Mouse (Mus musculus) heart, embryonic 14.5 days (tissue): ENCODE measurements around the gene Dbn1. TPM values are rescaled to one million over a fixed set of nuclear protein-coding genes. Genes with fewer than 3 reads are reported as not detected.
A peak's percentile ranks its signal among the peaks of the same experiment; 100 is the strongest.
"Not testable (repeated sequence)": the region's sequence is repeated elsewhere in the genome, so short reads cannot be mapped to it uniquely, and the experiment has no call there.

Experiments used
- ATAC-seq: fragments of 200-750 bp; cut with Nextera tagmentation; 2 replicates; pipeline ENCODE4 v1.8.0; 2017; ENCODE audit warnings: low read depth, moderate TSS enrichment; ENCODE audit not compliant: insufficient number of reproducible peaks, insufficient read depth, low FRiP score
- H3K27ac ChIP-seq, 2 experiments: fragments of 200-500 bp in 1 of 2; fragments of 300-500 bp in 1 of 2; sonication (generic) in 1 of 2; replicated peaks in 1 of 2; 2 replicates each; pipeline ENCODE4 v1.5.1; 2012 to 2014; ENCODE audit warnings: low read depth in 2 of 2, low read length in 2 of 2, control low read depth in 1 of 2, mild to moderate bottlenecking in 1 of 2, mixed read lengths in 1 of 2; ENCODE audit not compliant: control insufficient read depth in 1 of 2, insufficient read depth in 1 of 2
- H3K27me3 ChIP-seq: fragments of 300-500 bp; sonication (generic); 2 replicates; pipeline ENCODE4 v1.6.1; 2014; ENCODE audit warnings: mild to moderate bottlenecking, low read length, control low read depth; ENCODE audit not compliant: control insufficient read depth, insufficient read depth
- H3K36me3 ChIP-seq: fragments of 300-500 bp; sonication (generic); 2 replicates; pipeline ENCODE4 v1.6.1; 2014; ENCODE audit warnings: mild to moderate bottlenecking, control low read depth, low read length, mixed read lengths; ENCODE audit not compliant: control insufficient read depth, insufficient read depth
- H3K4me1 ChIP-seq, 2 experiments: fragments of 200-500 bp in 1 of 2; fragments of 300-500 bp in 1 of 2; sonication (generic) in 1 of 2; 2 replicates each; pipeline ENCODE4 v1.6.1; 2012 to 2014; ENCODE audit warnings: low read length in 2 of 2, control low read depth in 1 of 2, mixed read lengths in 1 of 2; ENCODE audit not compliant: control insufficient read depth in 2 of 2, insufficient read depth in 2 of 2
- H3K4me2 ChIP-seq: fragments of 300-500 bp; sonication (generic); 2 replicates; pipeline ENCODE4 v1.6.1; 2014; ENCODE audit warnings: mild to moderate bottlenecking, low read length
- H3K4me3 ChIP-seq, 2 experiments: fragments of 200-500 bp in 1 of 2; fragments of 300-500 bp in 1 of 2; sonication (generic) in 1 of 2; 2 replicates each; pipeline ENCODE4 v1.5.1; 2012 to 2014; ENCODE audit warnings: low read length in 2 of 2, mild to moderate bottlenecking in 2 of 2, control low read depth in 1 of 2, low read depth in 1 of 2, moderate library complexity in 1 of 2; ENCODE audit not compliant: control insufficient read depth in 1 of 2, insufficient read depth in 1 of 2
- H3K9ac ChIP-seq: fragments of 300-500 bp; sonication (generic); 2 replicates; pipeline ENCODE4 v1.6.1; 2014; ENCODE audit warnings: mild to moderate bottlenecking, low read length
- H3K9me3 ChIP-seq: fragments of 300-500 bp; sonication (generic); 2 replicates; pipeline ENCODE4 v1.6.1; 2016; ENCODE audit warnings: low read length, control low read depth; ENCODE audit not compliant: control insufficient read depth
- WGBS: fragments of 180-500 bp; shearing (Covaris S2); extraction: QIAGEN DNeasy Blood & Tissue Kit; methylation state at CpG from one replicate; pipeline ENCODE4 v1.1.7; 2014; 5-methylcytosine and 5-hydroxymethylcytosine counted together
- polyA plus RNA-seq: library from polyadenylated mRNA; unstranded; fragments of >200 nt; fragmentation: Nextera tagmentation; extraction: Ambion mirVana; gene quantifications from 2 replicates; pipeline ENCODE4 v1.2.1, GENCODE M21; 2014

Dbn1 gene
- polyA plus RNA-seq, 1 experiment from 2014 or later: 51.8 TPM

- peak overlapping the region; percentile 94 for H3K9ac ChIP-seq
- no peaks in the 10 kb centered on the region for H3K9me3 ChIP-seq
- peak overlapping the region; percentile 5 to 78; a peak in 3 of 4 replicates for H3K4me3 ChIP-seq
- peaks cover 20% of the 10 kb centered on the region for H3K36me3 ChIP-seq
- 72% methylated on average over 6 of the region's 6 CpGs for WGBS
- H3K4me2 ChIP-seq: peak overlapping the region; percentile 89
- H3K27me3 ChIP-seq: no peaks in the 10 kb centered on the region
- H3K27ac ChIP-seq: no peak overlapping the region
- ATAC-seq: no peak
- peaks cover 4 to 28% of the 10 kb centered on the region in 2 experiments for H3K4me1 ChIP-seq
Observed at GRCm38 (mm10) chr13:55446483-55447105, 41.3 kb downstream of the Dbn1 start.

- WGBS: 1% methylated on average over 64 of the region's 66 CpGs
- Histone ChIP-seq H3K36me3 (peaks cover 10% of the 10 kb centered on the region), H3K9me3 (no peaks in the 10 kb centered on the region), H3K4me3 (peak overlapping the region; percentile 78 to 95), H3K27me3 (no peaks in the 10 kb centered on the region), H3K4me2 (peak overlapping the region; percentile 89), H3K4me1 (peaks cover 4 to 28% of the 10 kb centered on the region in 2 experiments), H3K27ac (peak overlapping the region; percentile 91 to 93), H3K9ac (peak overlapping the region; percentile 94)
- no peak for ATAC-seq
Observed at GRCm38 (mm10) chr13:55445361-55446091, 42.4 kb downstream of the Dbn1 start.

- Histone ChIP-seq H3K4me3 (peak within 1 kb of the TSS; percentile 78 to 95), H3K27ac (peak within 1 kb of the TSS; percentile 93 to 99), H3K4me2 (peak within 1 kb of the TSS; percentile 89), H3K9me3 (no peaks in the 10 kb centered on the region), H3K9ac (peak within 1 kb of the TSS; percentile 94), H3K27me3 (no peaks in the 10 kb centered on the region), H3K36me3 (peaks cover 4% of the 10 kb centered on the region; the same call in 1 of the 2 replicates), H3K4me1 (peaks cover 4 to 26% of the 10 kb centered on the region in 2 experiments)
- peak; percentile 97 for ATAC-seq
- WGBS: under 1% methylated on average over 34 of the region's 35 CpGs
Observed at GRCm38 (mm10) chr13:55444937-55445315, 43.0 kb downstream of the Dbn1 start, which contains the start of gene Grk6. Grk6 (plus strand) TSS chr13:55445072.

- 1% methylated on average over 32 of the region's 33 CpGs for WGBS
- Histone ChIP-seq H3K4me1 (peaks cover 4 to 21% of the 10 kb centered on the region in 2 experiments), H3K4me3 (peak overlapping the region; percentile 78 to 95), H3K9me3 (no peaks in the 10 kb centered on the region), H3K9ac (peak overlapping the region; percentile 62), H3K27me3 (no peaks in the 10 kb centered on the region), H3K36me3 (peaks cover under 1% of the 10 kb centered on the region; the same call in 1 of the 2 replicates), H3K27ac (peak overlapping the region; percentile 93 to 99), H3K4me2 (peak overlapping the region; percentile 74)
- peak; percentile 64 for ATAC-seq
Observed at GRCm38 (mm10) chr13:55444286-55444936, 43.5 kb downstream of the Dbn1 start.

- peak overlapping the region; percentile 78 to 95; a peak in 3 of 4 replicates for H3K4me3 ChIP-seq
- ATAC-seq: no peak
- H3K27ac ChIP-seq: peak overlapping the region in 1 of 2 experiments; percentile 93; a peak in 2 of 4 replicates
- H3K4me1 ChIP-seq: peaks cover 4 to 21% of the 10 kb centered on the region in 2 experiments
- WGBS: 39% methylated on average over 9 of the region's 9 CpGs
- no peaks in the 10 kb centered on the region for H3K27me3 ChIP-seq
- H3K36me3 ChIP-seq: no peaks in the 10 kb centered on the region
- H3K9me3 ChIP-seq: no peaks in the 10 kb centered on the region
- peak overlapping the region; percentile 74 for H3K4me2 ChIP-seq
- peak overlapping the region; percentile 62; the same call in 1 of the 2 replicates for H3K9ac ChIP-seq
Observed at GRCm38 (mm10) chr13:55443799-55444285, 44.1 kb downstream of the Dbn1 start.

- WGBS: 77% methylated on average over 13 of the region's 15 CpGs
- H3K36me3 ChIP-seq, H3K9ac ChIP-seq, H3K4me3 ChIP-seq, H3K27ac ChIP-seq, H3K4me2 ChIP-seq, H3K9me3 ChIP-seq, ATAC-seq, H3K27me3 ChIP-seq, H3K4me1 ChIP-seq: not testable (repeated sequence)
Observed at GRCm38 (mm10) chr13:55437111-55437629, 50.7 kb downstream of the Dbn1 start.
